Mouse (Mus musculus) olfactory bulb, adult 2 months (tissue): ENCODE results near the gene Lin9.

Experiments
- CTCF ChIP-seq: fragments of 200-500 bp; IDR thresholded peaks from 2 replicates; pipeline ENCODE4 v1.5.1; 2012; ENCODE audit warnings: low read depth, mild to moderate bottlenecking, low read length, moderate library complexity; ENCODE audit not compliant: insufficient read depth
- POLR2A ChIP-seq: fragments of 200-500 bp; IDR thresholded peaks from 2 replicates; pipeline ENCODE4 v1.6.1; 2012; ENCODE audit warnings: mild to moderate bottlenecking, low read depth, low read length, moderate library complexity; ENCODE audit not compliant: insufficient read depth

- no peak for TF ChIP-seq CTCF
- TF ChIP-seq POLR2A = no peak
Observed at GRCm38 (mm10) chr1:180707368-180707767, 66.4 kb downstream of the Lin9 start.
